Mouse (Mus musculus) fibroblast of lung, adult 2 months (primary cell): ENCODE data around the gene Serpine3.
A peak's percentile ranks its signal among the peaks of the same experiment; 100 is the strongest.
"Not testable (repeated sequence)": the region's sequence is repeated elsewhere in the genome, so short reads cannot be mapped to it uniquely, and the experiment has no call there.

Experiments
- DNase-seq: peaks from one replicate; pipeline ENCODE4 v3.0.0-alpha.2; 2011; ENCODE audit warnings: low read depth

The Serpine3 gene

DNA sequence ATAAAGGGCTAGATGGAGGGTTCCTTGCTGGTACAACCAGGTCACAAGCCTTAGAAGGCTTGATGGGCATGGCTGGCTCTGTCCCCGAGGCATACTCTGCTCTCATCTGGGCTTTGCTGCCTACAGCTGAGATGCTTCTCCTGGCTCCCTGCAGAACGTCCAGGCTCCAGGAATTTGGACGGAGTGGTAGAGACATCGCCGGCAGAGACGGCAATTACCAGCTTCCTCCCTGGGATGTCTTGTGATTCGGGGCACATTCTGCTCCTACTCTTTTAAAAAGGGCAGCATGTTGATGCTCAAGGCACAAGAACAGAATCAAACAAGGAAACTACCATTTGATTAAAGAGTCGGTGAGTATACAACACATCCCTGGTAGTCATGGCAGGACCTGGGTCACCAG, at the start of gene Serpine3:
Serpine3 (plus strand) TSS at position 301 of the 400 bp plus-strand sequence.
- DNase-seq, result no peak

- no peak for DNase-seq
Observed at GRCm38 (mm10) chr14:62622393-62622792, 41.1 kb upstream of the Serpine3 start.

DNA sequence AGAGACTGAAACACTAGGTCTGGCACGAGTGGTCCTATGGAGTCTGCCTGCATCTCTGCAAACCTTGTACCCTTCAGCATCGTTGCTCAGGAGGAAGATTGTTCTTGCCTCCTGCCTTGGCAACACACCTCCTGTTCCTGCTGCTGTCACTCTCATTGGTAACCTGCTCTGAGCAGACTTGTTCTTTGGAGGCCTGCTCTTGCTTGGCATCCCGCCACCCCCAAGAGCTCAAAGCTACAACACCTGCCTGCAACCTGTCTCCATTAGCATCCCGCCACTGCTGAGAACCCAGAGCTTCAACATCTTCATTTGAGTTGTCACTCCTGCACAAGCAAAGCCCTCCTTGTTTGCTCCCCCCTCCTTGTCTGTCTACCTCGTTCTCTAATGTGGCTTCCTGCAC, 35.5 kb upstream of the Serpine3 start:
- no peak for DNase-seq

DNA sequence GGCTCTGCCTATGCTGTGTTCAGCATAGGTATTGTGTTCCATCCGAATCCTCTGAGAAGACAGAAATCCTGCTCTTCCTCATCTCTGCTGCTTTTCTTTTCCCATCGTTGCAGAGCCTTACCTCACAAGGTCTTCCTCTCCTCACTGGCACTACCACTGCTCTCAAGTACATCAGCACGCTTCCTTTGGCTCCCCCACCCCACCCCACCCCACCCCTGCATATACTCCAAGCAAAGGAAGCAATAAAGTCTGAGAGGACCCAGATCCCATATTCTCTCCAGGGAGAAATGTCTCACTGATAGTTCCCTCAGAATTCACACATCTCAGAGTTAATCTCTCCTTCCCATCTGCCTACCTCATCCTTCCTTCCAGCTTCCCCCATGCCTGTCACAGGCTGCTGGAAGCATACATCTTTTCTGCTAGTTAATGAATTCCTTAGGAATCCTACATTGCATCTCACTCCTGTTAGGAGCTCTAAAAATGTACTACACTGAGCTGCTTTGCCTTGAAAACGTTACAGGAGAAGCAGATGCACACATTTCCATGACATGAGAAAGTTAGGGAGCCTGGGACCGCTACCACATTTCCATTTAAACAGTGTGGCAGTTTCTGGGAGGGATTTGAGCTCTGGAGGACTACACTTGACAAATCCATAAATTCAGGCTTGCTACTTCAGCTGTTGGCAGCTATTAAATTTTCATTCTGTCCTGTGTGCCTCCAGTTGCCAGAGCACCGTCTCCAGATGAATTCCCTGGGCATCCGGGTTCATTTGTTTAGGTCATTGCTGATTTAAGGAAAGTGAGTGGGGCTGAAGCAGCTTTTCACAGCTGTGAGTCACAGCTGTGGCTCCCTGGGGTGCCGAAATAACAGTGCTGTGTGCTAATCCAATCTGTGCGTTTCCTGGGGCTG, 25.8 kb upstream of the Serpine3 start:
- peak; percentile 46 for DNase-seq

GRCm38 (mm10) chr14:62638345-62638702, 25.1 kb upstream of the Serpine3 start:
- no peak for DNase-seq

DNA sequence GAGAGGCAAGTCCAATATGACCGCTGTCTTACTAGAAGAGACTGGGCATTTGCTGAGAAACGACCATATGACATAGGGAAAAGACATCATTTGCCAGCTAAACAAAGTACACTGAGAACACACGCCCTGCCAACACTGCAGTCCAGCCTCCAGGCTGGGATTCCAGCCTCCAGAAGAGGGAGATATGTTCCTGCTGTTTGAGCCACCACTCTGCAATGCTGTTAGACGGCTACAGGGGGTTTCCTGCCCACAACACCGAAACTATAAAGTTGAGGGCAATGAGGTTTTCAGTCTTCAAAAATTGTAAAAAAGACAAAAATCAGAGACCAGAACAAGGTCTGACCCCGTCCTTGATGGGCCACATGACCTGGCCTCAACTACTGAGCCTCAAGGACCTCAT, 24.4 kb upstream of the Serpine3 start:
- DNase-seq, result no peak

GRCm38 (mm10) chr14:62639551-62639950, 23.9 kb upstream of the Serpine3 start:
- DNase-seq, result no peak

- DNase-seq, result no peak
Observed at GRCm38 (mm10) chr14:62640396-62640795, 23.1 kb upstream of the Serpine3 start.

DNA sequence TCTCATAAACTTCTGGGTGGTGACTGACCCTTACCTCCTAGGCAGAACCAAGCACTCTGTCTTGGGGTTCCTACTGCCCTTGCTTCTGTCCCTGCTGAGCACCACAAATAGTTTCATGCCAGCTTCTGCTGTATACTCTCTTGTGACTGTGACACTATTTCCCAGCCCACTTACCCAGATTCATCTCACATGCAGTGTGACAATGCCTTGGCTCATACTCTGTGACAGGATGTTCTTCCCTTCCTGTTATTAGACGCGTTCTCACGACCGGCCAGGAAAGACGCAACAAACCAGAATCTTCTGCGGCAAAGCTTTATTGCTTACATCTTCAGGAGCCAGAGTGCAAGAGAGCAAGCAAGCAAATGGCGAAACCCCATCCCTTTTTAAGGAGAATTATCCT, 21.1 kb upstream of the Serpine3 start:
- not testable (repeated sequence) for DNase-seq

DNA sequence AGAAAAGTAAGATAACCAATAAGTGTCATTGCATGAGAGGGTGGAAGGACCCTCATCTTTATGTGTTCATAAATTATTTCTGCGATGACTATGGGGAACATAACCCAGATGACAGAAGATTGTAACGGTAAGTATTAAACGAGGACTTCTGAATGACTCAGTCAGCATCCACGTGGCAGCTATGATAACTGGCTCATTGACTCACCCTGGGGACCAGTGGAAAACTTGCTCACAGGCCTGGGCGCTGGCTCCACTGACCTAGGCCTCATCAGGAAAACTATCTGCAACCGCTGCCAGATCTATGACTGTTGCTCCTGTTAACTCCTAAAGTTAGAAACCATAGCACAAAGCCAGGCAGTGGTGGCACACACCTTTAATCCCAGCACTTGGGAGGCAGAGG, 15.1 kb upstream of the Serpine3 start:
- DNase-seq, result no peak

DNA sequence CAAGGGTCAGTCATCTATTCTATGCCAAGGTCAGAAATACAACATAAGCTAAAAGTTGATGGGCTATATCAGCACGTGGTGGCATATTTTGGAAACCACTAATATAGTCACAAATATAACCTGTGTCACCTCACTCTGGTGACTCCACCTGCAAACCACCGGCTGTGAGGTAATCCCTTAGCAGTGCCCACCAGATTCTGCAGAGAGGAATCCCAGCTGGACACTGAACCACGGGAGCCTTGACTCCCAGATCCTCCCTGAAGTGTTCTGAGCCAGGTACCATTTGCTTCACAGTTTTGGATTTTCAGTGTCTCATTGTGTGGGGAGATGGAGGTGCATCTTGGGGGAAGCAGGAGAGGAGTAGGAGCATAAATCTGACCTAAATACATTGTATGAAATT, 13.1 kb upstream of the Serpine3 start:
- DNase-seq, result no peak

GRCm38 (mm10) chr14:62651771-62652170, 11.7 kb upstream of the Serpine3 start:
- no peak for DNase-seq

DNA sequence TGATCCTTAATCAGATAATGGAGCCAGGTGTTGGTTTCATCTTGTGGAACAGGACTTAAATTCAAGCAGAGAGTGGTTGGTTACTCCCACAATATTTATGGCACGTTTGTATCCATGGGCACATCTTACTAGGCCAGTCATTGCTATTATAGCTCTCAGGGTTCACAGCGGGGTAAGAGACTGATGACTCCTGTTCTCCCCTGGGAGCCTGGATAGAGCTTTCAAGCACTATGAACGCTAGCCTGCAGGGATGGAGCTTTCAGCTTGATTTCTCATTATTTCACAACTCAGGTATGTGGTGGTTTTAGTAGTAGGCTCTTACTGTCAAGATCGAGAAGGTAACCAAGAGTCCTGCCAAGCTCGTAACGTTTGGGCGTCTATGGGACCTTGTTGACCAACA, 7.5 kb upstream of the Serpine3 start:
- DNase-seq, result no peak

DNA sequence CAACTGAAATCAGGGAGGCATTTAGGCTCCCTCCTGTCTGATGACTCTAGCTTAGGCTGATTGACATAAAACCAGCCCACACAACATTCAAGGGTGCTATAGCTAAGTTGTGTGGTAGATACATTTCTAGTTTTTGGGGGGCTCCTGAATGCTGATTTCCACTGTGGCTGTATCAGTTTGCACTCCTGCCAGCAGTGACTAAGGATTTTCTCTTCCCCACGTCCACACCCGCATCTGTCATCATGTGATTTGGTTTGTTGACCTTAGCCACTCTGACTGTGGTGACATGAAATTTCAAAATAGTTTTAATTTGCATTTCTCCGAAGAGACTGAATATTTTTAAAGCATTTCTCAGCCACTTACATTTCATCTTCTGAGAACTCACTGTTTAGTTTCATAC, 6.0 kb upstream of the Serpine3 start:
- DNase-seq, result peak; percentile 24

DNA sequence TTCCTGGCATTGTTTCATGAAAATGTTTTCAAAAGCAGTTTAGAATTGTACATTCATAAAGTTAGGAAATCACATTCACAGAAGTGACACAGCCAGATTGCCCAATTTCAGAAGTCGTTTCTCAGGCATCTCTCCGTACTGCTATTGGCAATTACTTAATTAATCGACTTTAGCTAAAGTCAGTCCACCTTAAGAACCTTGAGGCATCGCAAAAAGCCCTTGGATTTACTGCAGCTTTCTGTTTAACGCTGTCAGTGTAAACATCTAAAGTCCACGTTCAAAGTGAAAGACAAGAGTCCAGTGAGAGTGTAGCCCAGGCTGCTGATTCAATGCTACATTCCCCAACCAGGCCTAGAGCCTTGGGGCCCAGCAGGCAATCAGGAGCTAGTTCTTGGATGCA, 1.1 kb upstream of the Serpine3 start:
- DNase-seq, result peak; percentile 49

- DNase-seq, result no peak
Observed at GRCm38 (mm10) chr14:62664976-62665673, 1.7 kb downstream of the Serpine3 start.

GRCm38 (mm10) chr14:62673646-62674045, 10.2 kb downstream of the Serpine3 start:
- no peak for DNase-seq

DNA sequence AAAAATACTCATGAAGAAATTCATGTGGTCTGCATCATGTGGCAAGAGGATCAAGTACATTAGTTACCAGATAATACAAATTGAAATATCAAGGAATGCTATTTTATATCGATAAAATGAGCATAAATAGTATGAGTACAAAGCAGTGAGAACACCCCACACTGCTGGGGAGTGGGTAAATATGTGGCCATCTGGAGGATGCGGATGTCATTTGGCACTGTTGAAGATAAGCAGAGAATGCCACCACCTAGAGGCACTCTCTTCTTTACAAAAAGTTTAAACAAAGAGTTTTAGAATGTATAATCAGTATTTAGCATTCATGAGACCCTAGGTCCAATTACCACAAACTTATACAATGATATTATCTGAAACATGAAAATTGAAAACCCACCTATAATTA, 54.7 kb downstream of the Serpine3 start:
- no peak for DNase-seq

DNA sequence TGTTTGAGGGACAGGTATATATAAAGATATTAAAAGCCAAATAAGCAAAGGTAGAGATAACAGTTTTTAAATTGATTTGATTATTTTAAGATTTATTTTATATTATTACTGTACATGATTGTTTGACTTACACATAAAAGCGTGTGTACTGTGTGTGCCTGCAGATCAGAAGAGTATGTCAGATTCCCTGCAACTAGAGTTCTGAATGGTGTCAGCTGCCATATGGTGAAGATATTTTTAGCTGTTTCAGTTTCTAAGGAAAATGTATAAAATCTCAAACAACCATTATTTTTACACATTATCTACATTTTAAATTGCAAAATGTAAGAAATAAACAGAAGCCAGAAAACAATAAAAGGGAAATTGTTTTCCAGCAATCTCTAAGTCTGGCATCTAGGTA, 58.2 kb downstream of the Serpine3 start:
- DNase-seq, result no peak

- DNase-seq, result no peak
Observed at GRCm38 (mm10) chr14:62724560-62724959, 61.1 kb downstream of the Serpine3 start.

DNA sequence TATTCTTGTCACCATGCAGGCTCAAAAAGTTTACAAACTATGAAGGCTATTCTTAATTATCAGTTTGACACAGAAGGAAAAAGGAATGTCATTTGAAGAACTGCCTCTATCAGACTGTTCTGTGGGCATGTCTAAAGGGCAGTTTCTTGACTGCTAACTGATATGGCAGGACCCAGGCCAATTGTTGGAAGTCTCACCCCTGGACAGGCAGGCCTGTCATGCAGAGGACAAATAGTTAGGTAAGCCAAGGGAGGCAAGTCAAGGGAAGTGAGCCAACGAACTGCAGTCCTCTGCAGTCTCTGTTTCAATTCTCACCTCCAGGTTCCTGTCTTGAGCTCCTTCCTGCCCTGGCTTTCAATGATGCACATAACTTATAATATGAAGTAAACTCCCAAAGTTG, 68.4 kb downstream of the Serpine3 start:
- DNase-seq, result no peak

DNA sequence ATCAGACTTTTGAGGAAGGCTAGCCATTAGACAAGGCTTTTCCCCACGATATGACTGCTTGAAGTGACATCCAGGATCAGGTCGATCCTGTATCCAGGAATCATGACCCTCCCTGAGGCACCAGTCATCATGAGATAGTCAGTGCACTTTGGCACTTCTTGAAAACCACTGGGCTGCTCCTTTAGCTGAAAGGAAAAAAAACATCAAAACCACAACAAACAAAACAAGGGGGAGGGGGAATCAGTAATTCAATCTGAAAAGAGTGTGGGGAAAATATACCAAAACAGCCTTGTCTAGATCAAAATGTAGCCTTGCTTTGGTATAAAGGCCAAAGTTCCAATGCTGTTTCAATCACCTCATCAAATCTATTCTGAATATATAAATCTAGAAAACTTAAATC, 70.2 kb downstream of the Serpine3 start:
- no peak for DNase-seq

DNA sequence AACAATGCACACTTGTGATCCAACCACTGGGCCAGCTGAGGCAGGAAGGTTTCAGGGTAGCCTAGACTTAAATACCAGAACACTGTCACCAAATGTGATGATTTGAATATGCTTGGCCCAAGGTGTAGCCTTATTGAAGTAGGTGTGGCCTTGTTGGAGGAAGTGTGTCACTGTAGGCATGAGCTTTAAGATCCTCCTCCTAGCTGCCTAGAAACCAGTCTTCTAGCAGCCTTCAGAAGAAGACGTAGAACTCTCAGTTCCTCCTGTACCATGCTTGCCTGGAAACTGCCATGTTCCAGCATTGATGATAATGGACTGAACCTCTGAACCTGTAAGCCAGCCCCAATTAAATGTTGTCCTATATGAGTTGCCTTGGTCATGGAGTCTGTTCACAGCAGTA, 72.2 kb downstream of the Serpine3 start:
- DNase-seq, result no peak
